Mouse (Mus musculus) CD8-positive naive resting alpha-beta T cell, adult 2 months (primary cell): ENCODE results near the gene Limch1.

Experiments used
- DNase-seq, 2 experiments: peaks; one replicate each; pipeline ENCODE4 v3.0.0; 2022; ENCODE audit warnings: low read depth in 2 of 2, low spot score in 2 of 2

The Limch1 gene

GRCm38 (mm10) chr5:66822500-66823205 lies 77.0 kb downstream of the Limch1 start:
- DNase-seq, result no peak

- no peak for DNase-seq
Measured at GRCm38 (mm10) chr5:66825586-66825985, 80.0 kb downstream of the Limch1 start.

GRCm38 (mm10) chr5:66826844-66827243 lies 81.2 kb downstream of the Limch1 start:
- DNase-seq, result no peak

GRCm38 (mm10) chr5:66829505-66829904 lies 83.9 kb downstream of the Limch1 start:
- DNase-seq, result no peak

- DNase-seq, result no peak
Measured at GRCm38 (mm10) chr5:66830206-66830605, 84.6 kb downstream of the Limch1 start.

- no peak for DNase-seq
Measured at GRCm38 (mm10) chr5:66834756-66835155, 89.1 kb downstream of the Limch1 start.

- DNase-seq, result no peak
Measured at GRCm38 (mm10) chr5:66836892-66837291, 91.3 kb downstream of the Limch1 start.

GRCm38 (mm10) chr5:66841971-66842370 lies 96.3 kb downstream of the Limch1 start:
- DNase-seq, result no peak

- no peak for DNase-seq
Measured at GRCm38 (mm10) chr5:66842776-66843175, 97.1 kb downstream of the Limch1 start.

- DNase-seq, result no peak
Measured at GRCm38 (mm10) chr5:66848136-66848535, 102.5 kb downstream of the Limch1 start.

- DNase-seq, result no peak
Measured at GRCm38 (mm10) chr5:66849148-66849547, 103.5 kb downstream of the Limch1 start.

- no peak for DNase-seq
Measured at GRCm38 (mm10) chr5:66850721-66851251, 105.2 kb downstream of the Limch1 start.

GRCm38 (mm10) chr5:66851708-66852107 lies 106.1 kb downstream of the Limch1 start:
- no peak for DNase-seq

- DNase-seq, result no peak
Measured at GRCm38 (mm10) chr5:66854263-66854662, 108.6 kb downstream of the Limch1 start.

- DNase-seq, result no peak
Measured at GRCm38 (mm10) chr5:66855358-66856107, 109.9 kb downstream of the Limch1 start.

GRCm38 (mm10) chr5:66859506-66859905 lies 113.9 kb downstream of the Limch1 start:
- no peak for DNase-seq

- DNase-seq, result no peak
Measured at GRCm38 (mm10) chr5:66861232-66862035, 115.8 kb downstream of the Limch1 start.

- DNase-seq, result no peak
Measured at GRCm38 (mm10) chr5:66862151-66862550, 116.5 kb downstream of the Limch1 start.

GRCm38 (mm10) chr5:66865229-66865628 lies 119.6 kb downstream of the Limch1 start:
- DNase-seq, result no peak

- DNase-seq, result no peak
Measured at GRCm38 (mm10) chr5:66866019-66866418, 120.4 kb downstream of the Limch1 start.

GRCm38 (mm10) chr5:66869545-66869944 lies 123.9 kb downstream of the Limch1 start:
- no peak for DNase-seq
